Mouse (Mus musculus): ENCODE data around the gene Unk. TPM values are rescaled to one million over a fixed set of nuclear protein-coding genes. Genes with fewer than 3 reads are reported as not detected.
"Not testable (repeated sequence)": the region's sequence is repeated elsewhere in the genome, so short reads cannot be mapped to it uniquely, and the experiment has no call there.

The Unk gene
- polyA plus RNA-seq, 1 experiment from 2014 or later = 27.3 TPM

- not testable (repeated sequence) for H3K4me1 ChIP-seq; H3K36me3 ChIP-seq; H3K9me3 ChIP-seq; ATAC-seq (ENCODE audit: insufficient read depth, low FRiP score, low read depth); H3K27me3 ChIP-seq (replicated peaks)
- peak overlapping the region; percentile 80 for H3K4me3 ChIP-seq (replicated peaks)
- H3K9ac ChIP-seq = peak overlapping the region; percentile 97
- WGBS = 2% methylated on average over 18 of the region's 18 CpGs
- H3K4me2 ChIP-seq = peak overlapping the region; percentile 54
- peak overlapping the region; percentile 98 for H3K27ac ChIP-seq
These were observed 6.9 kb upstream of the Unk start for GRCm38 (mm10) chr11:116023074-116023770.

- Histone ChIP-seq H3K9ac (peak overlapping the region; percentile 97), H3K27me3 (replicated peaks) (no peaks in the 10 kb centered on the region), H3K4me2 (peak overlapping the region; percentile 54), H3K4me3 (replicated peaks) (peak overlapping the region; percentile 80), H3K9me3 (no peaks in the 10 kb centered on the region), H3K27ac (peak overlapping the region; percentile 98), H3K36me3 (peaks cover 3% of the 10 kb centered on the region; the same call in 1 of the 2 replicates), H3K4me1 (no peaks in the 10 kb centered on the region)
- peak; percentile 50 for ATAC-seq (ENCODE audit: insufficient read depth, low FRiP score, low read depth)
- WGBS = under 1% methylated on average over 53 of the region's 57 CpGs
These were observed 6.3 kb upstream of the Unk start for GRCm38 (mm10) chr11:116023771-116024355.

GRCm38 (mm10) chr11:116024356-116024808, 5.7 kb upstream of the Unk start:
- no peak overlapping the region for H3K4me2 ChIP-seq
- WGBS = under 1% methylated on average over 37 of the region's 37 CpGs
- peak overlapping the region; percentile 80 for H3K4me3 ChIP-seq (replicated peaks)
- no peaks in the 10 kb centered on the region for H3K27me3 ChIP-seq (replicated peaks)
- H3K36me3 ChIP-seq = peaks cover 3% of the 10 kb centered on the region; the same call in 1 of the 2 replicates
- no peaks in the 10 kb centered on the region for H3K4me1 ChIP-seq
- ATAC-seq (ENCODE audit: insufficient read depth, low FRiP score, low read depth) = peak; percentile 97
- peak overlapping the region; percentile 98 for H3K27ac ChIP-seq
- peak overlapping the region; percentile 97 for H3K9ac ChIP-seq
- H3K9me3 ChIP-seq = no peaks in the 10 kb centered on the region

- Histone ChIP-seq H3K4me3 (replicated peaks) (no peak overlapping the region), H3K9me3 (no peaks in the 10 kb centered on the region), H3K4me2 (no peak overlapping the region), H3K36me3 (peaks cover 3% of the 10 kb centered on the region; the same call in 1 of the 2 replicates), H3K4me1 (no peaks in the 10 kb centered on the region), H3K9ac (no peak overlapping the region), H3K27me3 (replicated peaks) (no peaks in the 10 kb centered on the region), H3K27ac (peak overlapping the region; percentile 38; the same call in 1 of the 2 replicates)
- WGBS = 85% methylated on average over 3 of the region's 3 CpGs
- ATAC-seq (ENCODE audit: insufficient read depth, low FRiP score, low read depth) = no peak
These were observed 4.9 kb upstream of the Unk start for GRCm38 (mm10) chr11:116025056-116025845.

- Histone ChIP-seq H3K4me1 (no peaks in the 10 kb centered on the region; the same call in 1 of the 2 replicates), H3K36me3 (no peaks in the 10 kb centered on the region), H3K4me3 (replicated peaks) (no peak within 1 kb of the TSS), H3K9ac (no peak within 1 kb of the TSS), H3K27ac (no peak within 1 kb of the TSS), H3K9me3 (no peaks in the 10 kb centered on the region), H3K4me2 (no peak within 1 kb of the TSS), H3K27me3 (replicated peaks) (no peaks in the 10 kb centered on the region)
- 86% methylated on average over 4 of the region's 4 CpGs for whole genome bisulfite sequencing
- ATAC-seq (ENCODE audit: insufficient read depth, low FRiP score, low read depth) = no peak
These were observed 2.4 kb upstream of the Unk start, which contains the start of gene H3f3b for GRCm38 (mm10) chr11:116027756-116028155. Gene H3f3b (minus strand): TSS chr11:116027962.

- Histone ChIP-seq H3K4me1 (no peaks in the 10 kb centered on the region; the same call in 1 of the 2 replicates), H3K4me2 (no peak overlapping the region), H3K36me3 (no peaks in the 10 kb centered on the region), H3K27me3 (replicated peaks) (no peaks in the 10 kb centered on the region), H3K9ac (no peak overlapping the region), H3K9me3 (no peaks in the 10 kb centered on the region), H3K4me3 (replicated peaks) (no peak overlapping the region), H3K27ac (no peak overlapping the region)
- ATAC-seq (ENCODE audit: insufficient read depth, low FRiP score, low read depth) = no peak
- WGBS = 79% methylated on average over 9 of the region's 9 CpGs
These were observed 1.8 kb upstream of the Unk start for GRCm38 (mm10) chr11:116028177-116028865.

- Histone ChIP-seq H3K9ac (no peak overlapping the region), H3K27me3 (replicated peaks) (no peaks in the 10 kb centered on the region), H3K27ac (peak overlapping the region; percentile 42; the same call in 1 of the 2 replicates), H3K4me1 (no peaks in the 10 kb centered on the region; the same call in 1 of the 2 replicates), H3K4me3 (replicated peaks) (peak overlapping the region; percentile 67), H3K36me3 (no peaks in the 10 kb centered on the region), H3K9me3 (no peaks in the 10 kb centered on the region), H3K4me2 (peak overlapping the region; percentile 65)
- no peak for ATAC-seq (ENCODE audit: insufficient read depth, low FRiP score, low read depth)
- WGBS = 75% methylated on average over 6 of the region's 6 CpGs
These were observed 846 bp upstream of the Unk start for GRCm38 (mm10) chr11:116029086-116029865.

- whole genome bisulfite sequencing = 23% methylated on average over 14 of the region's 14 CpGs
- Histone ChIP-seq H3K9ac (peak overlapping the region; percentile 85), H3K36me3 (0 out of 2 replicates have a peak, but pooled peaks cover 5% of the 10 kb centered on the region), H3K27ac (peak overlapping the region; percentile 100), H3K4me2 (peak overlapping the region; percentile 77), H3K4me3 (replicated peaks) (peak overlapping the region; percentile 67), H3K9me3 (no peaks in the 10 kb centered on the region), H3K27me3 (replicated peaks) (no peaks in the 10 kb centered on the region), H3K4me1 (no peaks in the 10 kb centered on the region; the same call in 1 of the 2 replicates)
- ATAC-seq (ENCODE audit: insufficient read depth, low FRiP score, low read depth) = peak; percentile 8; the same call in 1 of the 2 replicates
These were observed 1.1 kb downstream of the Unk start for GRCm38 (mm10) chr11:116030898-116031845.

- H3K27me3 ChIP-seq (replicated peaks) = no peaks in the 10 kb centered on the region
- WGBS = 92% methylated on average over 6 of the region's 6 CpGs
- no peak overlapping the region for H3K4me2 ChIP-seq
- H3K36me3 ChIP-seq = peaks cover 5% of the 10 kb centered on the region; the same call in 1 of the 2 replicates
- H3K27ac ChIP-seq = no peak overlapping the region
- H3K4me3 ChIP-seq (replicated peaks) = no peak overlapping the region
- H3K9ac ChIP-seq = no peak overlapping the region
- no peaks in the 10 kb centered on the region; the same call in 1 of the 2 replicates for H3K4me1 ChIP-seq
- no peaks in the 10 kb centered on the region for H3K9me3 ChIP-seq
- ATAC-seq (ENCODE audit: insufficient read depth, low FRiP score, low read depth) = no peak
These were observed 4.5 kb downstream of the Unk start for GRCm38 (mm10) chr11:116034584-116034983.

- Histone ChIP-seq H3K4me2 (no peak overlapping the region), H3K9ac (no peak overlapping the region), H3K4me1 (no peaks in the 10 kb centered on the region; the same call in 1 of the 2 replicates)
These were observed 6.5 kb downstream of the Unk start for GRCm38 (mm10) chr11:116036671-116037070.

More at GRCm38 (mm10) chr11:116036671-116037070, 6.5 kb downstream of the Unk start:
- H3K27ac ChIP-seq = no peak overlapping the region
- no peaks in the 10 kb centered on the region for H3K27me3 ChIP-seq (replicated peaks)
- ATAC-seq (ENCODE audit: insufficient read depth, low FRiP score, low read depth) = no peak
- 83% methylated on average over 3 of the region's 3 CpGs for WGBS
- peaks cover 17% of the 10 kb centered on the region for H3K36me3 ChIP-seq
- no peaks in the 10 kb centered on the region for H3K9me3 ChIP-seq
- H3K4me3 ChIP-seq (replicated peaks) = no peak overlapping the region
